ENCODE assay signal across 1 mouse cellular context in genomic region chr16:32464908-32465307, GRCm38 (mm10).
A peak's percentile ranks its signal among the peaks of the same experiment; 100 is the strongest.
TF ChIP-seq lines count a peak whose summit lies in the region.

No protein-coding gene starts in this region.

TF ChIP-seq in MEL, 35 proteins besides CTCF, POLR2A, EP300 and RAD21:
- TF ChIP-seq CHD1 (IDR thresholded peaks at IDR 0.05; ENCODE audit: low read depth, low read length) (no peak), MYC (IDR thresholded peaks at IDR 0.05; ENCODE audit: low read depth, low read length) (0 out of 2 replicates have a peak, but pooled peaks have one; percentile 22), SMC3 (IDR thresholded peaks at IDR 0.05; ENCODE audit: low read depth, low read length) (peak; percentile 31; the same call in 1 of the 2 replicates), MEF2A (IDR thresholded peaks at IDR 0.05; ENCODE audit: extremely low read depth, insufficient replicate concordance, low read depth, low read length, poor library complexity, severe bottlenecking) (no peak)
TF ChIP-seq in MEL: peak in this region for 2.
